In the genomic region with DNA sequence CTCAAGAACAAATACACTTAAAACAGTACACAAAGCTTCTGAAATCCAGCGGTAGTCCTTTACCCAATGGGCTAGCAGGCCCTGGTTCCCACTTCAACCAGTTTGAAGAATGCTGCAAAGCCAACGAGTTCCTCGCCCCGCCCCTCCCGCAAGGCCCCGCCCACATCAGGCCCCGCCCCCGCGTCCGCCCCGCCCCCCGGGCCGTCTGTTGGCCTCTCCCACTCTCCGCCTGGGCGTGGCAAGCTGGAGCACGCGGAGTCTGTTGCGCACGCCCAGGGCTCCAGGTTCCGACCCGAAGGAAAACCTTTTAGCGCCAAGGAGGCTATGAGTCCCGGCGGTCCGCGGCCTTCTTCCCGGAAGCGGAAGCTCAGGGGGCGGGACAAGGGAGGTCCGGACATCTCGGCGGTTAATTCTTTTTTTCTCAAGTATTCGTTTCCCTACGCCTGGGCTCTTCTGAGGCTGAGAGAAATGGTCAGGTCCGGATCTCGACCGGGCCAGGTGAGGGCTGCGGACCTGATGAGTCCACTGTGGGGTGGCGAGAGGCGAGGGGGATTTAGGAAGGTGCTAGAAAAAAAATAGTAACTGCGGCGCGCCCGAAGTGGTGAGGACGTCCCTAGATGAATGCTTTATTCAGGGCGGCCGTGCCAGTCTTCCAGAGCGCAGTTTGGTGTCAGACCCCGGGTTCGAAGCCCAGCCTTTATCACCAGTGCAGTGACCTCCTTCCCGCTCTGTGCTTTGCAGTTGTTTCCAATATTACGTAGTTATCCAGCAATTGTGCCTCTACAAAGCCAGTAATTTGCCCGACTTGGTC, we compare ENCODE assay signal across 8 mouse cellular contexts. TPM values are rescaled to one million over a fixed set of nuclear protein-coding genes. Genes with fewer than 3 reads are reported as not detected.
A peak's percentile ranks its signal among the peaks of the same experiment; 100 is the strongest.
DNase-seq lines count a peak whose midpoint lies in the region; ATAC-seq and TF ChIP-seq lines count a peak whose summit lies in the region.

A gene (plus strand): TSS at position 283 of the 811 bp plus-strand sequence.

- no peaks in the 10 kb centered on the region for H3K27me3 ChIP-seq in heart, embryonic 10.5 days (ENCODE audit: insufficient read depth, poor library complexity, severe bottlenecking)
- no peaks in the 10 kb centered on the region for H3K27me3 ChIP-seq in kidney, embryonic 15.5 days

- peak within 1 kb of the TSS; percentile 71 for H3K27ac ChIP-seq in bone marrow macrophage, adult 2 months (ENCODE audit: insufficient read depth, low read depth, low read length)
- peak within 1 kb of the TSS; percentile 67 for H3K27ac ChIP-seq in embryonic fibroblast, embryonic 13.5 days (ENCODE audit: insufficient read depth, low read length)
- peak within 1 kb of the TSS; percentile 91 for H3K27ac ChIP-seq in heart, embryonic 10.5 days
- peak within 1 kb of the TSS; percentile 89 for H3K27ac ChIP-seq in kidney, embryonic 15.5 days

- H3K9ac ChIP-seq in kidney, embryonic 15.5 days, result peak within 1 kb of the TSS; percentile 69

- DNase-seq in A20 (ENCODE audit: low read depth, low spot score) (peak; percentile 92), liver (peak; percentile 93)
- peak; percentile 96 for DNase-seq in heart, embryonic 10.5 days (ENCODE audit: low spot score)
- peak; percentile 85 to 90 for DNase-seq in spleen, postnatal 4 days (ENCODE audit: low spot score in 2 of 2)

- H3K4me1 ChIP-seq in bone marrow macrophage, adult 2 months (ENCODE audit: control insufficient read depth, insufficient read depth, low read length), result peaks cover 8% of the 10 kb centered on the region
- no peaks in the 10 kb centered on the region for H3K4me1 ChIP-seq in embryonic fibroblast, embryonic 13.5 days (ENCODE audit: control insufficient read depth, insufficient read depth, low read length)
- peaks cover 6% of the 10 kb centered on the region; the same call in 1 of the 2 replicates for H3K4me1 ChIP-seq in heart, embryonic 10.5 days
- H3K4me1 ChIP-seq in kidney, embryonic 15.5 days, result peaks cover 7% of the 10 kb centered on the region

- H3K4me3 ChIP-seq in bone marrow macrophage, adult 2 months (ENCODE audit: insufficient read depth, low read length), result peak within 1 kb of the TSS; percentile 92
- H3K4me3 ChIP-seq in embryonic fibroblast, embryonic 13.5 days (ENCODE audit: insufficient read depth, low read length), result peak within 1 kb of the TSS; percentile 83
- peak within 1 kb of the TSS; percentile 79 for H3K4me3 ChIP-seq in heart, embryonic 10.5 days
- H3K4me3 ChIP-seq in kidney, embryonic 15.5 days (replicated peaks), result peak within 1 kb of the TSS; percentile 71

- WGBS in heart, embryonic 10.5 days, result 2% methylated on average over 52 of the region's 53 CpGs
- under 1% methylated on average over 53 of the region's 53 CpGs for WGBS in kidney, embryonic 15.5 days

- no peaks in the 10 kb centered on the region; the same call in 1 of the 2 replicates for H3K36me3 ChIP-seq in heart, embryonic 10.5 days
- no peaks in the 10 kb centered on the region for H3K36me3 ChIP-seq in kidney, embryonic 15.5 days

- peak within 1 kb of the TSS; percentile 86 for H3K4me2 ChIP-seq in kidney, embryonic 15.5 days

- no peak for TF ChIP-seq CTCF in bone marrow macrophage, adult 2 months (IDR thresholded peaks at IDR 0.05; ENCODE audit: low read depth, low read length)
- TF ChIP-seq CTCF in embryonic fibroblast, embryonic 13.5 days (IDR thresholded peaks at IDR 0.05; ENCODE audit: borderline replicate concordance, insufficient read depth, low read length), result no peak

- no peaks in the 10 kb centered on the region for H3K9me3 ChIP-seq in heart, embryonic 10.5 days
- no peaks in the 10 kb centered on the region for H3K9me3 ChIP-seq in kidney, embryonic 15.5 days (replicated peaks)

- ATAC-seq in kidney, embryonic 15.5 days (replicated peaks; ENCODE audit: low FRiP score), result peak; percentile 95
- peak; percentile 96 for ATAC-seq in monocyte, adult 5-6 weeks (replicated peaks; ENCODE audit: insufficient number of reproducible peaks, low FRiP score, low TSS enrichment, poor library complexity, severe bottlenecking)

- no peak for TF ChIP-seq POLR2A in bone marrow macrophage, adult 2 months (IDR thresholded peaks at IDR 0.05; ENCODE audit: borderline replicate concordance, low read depth, low read length)
- peak; percentile 50; the same call in 1 of the 2 replicates for TF ChIP-seq POLR2A in embryonic fibroblast, embryonic 13.5 days (IDR thresholded peaks at IDR 0.05; ENCODE audit: low read depth, low read length)

RNA-seq across cellular contexts. Expression of the gene that starts here (rescaled TPM):
- 4.0 and 4.3 TPM in 2 replicates for polyA plus RNA-seq in bone marrow macrophage, adult 2 months (2012; ENCODE audit: insufficient read depth, insufficient read length, missing spikeins)
- 5.5 and 5.7 TPM in 2 replicates for polyA plus RNA-seq in embryonic fibroblast, embryonic 13.5 days (2011; ENCODE audit: insufficient read length, low read depth, missing spikeins)
- 8.3 and 10.2 TPM in 2 replicates for polyA plus RNA-seq in heart, embryonic 10.5 days (2016; fragmentation: Nextera tagmentation; extraction: Ambion mirVana)
- polyA plus RNA-seq in kidney, embryonic 15.5 days (2015; fragmentation: Nextera tagmentation; extraction: Ambion mirVana), result 7.0 and 7.6 TPM in 2 replicates
- total RNA-seq in monocyte, adult 5-6 weeks (2017), result 1.3 to 3.9 TPM (median 3.4 TPM) in 3 replicates

Comparison
In these comparisons a context has a peak if more than half of its experiments do, and no peak if none do; other contexts are left out.
1. Peak in every context shown above with its lines: DNase-seq, ATAC-seq, H3K4me3 ChIP-seq and H3K27ac ChIP-seq.